Mouse (Mus musculus) erythroblast, embryonic 14.5 days (primary cell): ENCODE data around the gene Ndst2. TPM values are rescaled to one million over a fixed set of nuclear protein-coding genes. Genes with fewer than 3 reads are reported as not detected.

Experiments used
- H3K27me3 ChIP-seq: 2 replicates; pipeline ENCODE4 v1.6.1; 2012; ENCODE audit warnings: inconsistent platforms; ENCODE audit not compliant: control insufficient read depth
- H3K36me3 ChIP-seq: 2 replicates; pipeline ENCODE4 v1.6.1; 2012; ENCODE audit warnings: mild to moderate bottlenecking, inconsistent platforms; ENCODE audit not compliant: control insufficient read depth
- H3K4me1 ChIP-seq: 2 replicates; pipeline ENCODE4 v1.6.1; 2012; ENCODE audit warnings: inconsistent platforms; ENCODE audit not compliant: control insufficient read depth
- H3K4me3 ChIP-seq: replicated peaks from 2 replicates; pipeline ENCODE3; 2012; ENCODE audit warnings: moderate library complexity, mild to moderate bottlenecking, inconsistent platforms
- H3K9me3 ChIP-seq: 2 replicates; pipeline ENCODE4 v1.6.1; 2012; ENCODE audit warnings: low read length, inconsistent platforms, mixed read lengths; ENCODE audit not compliant: control insufficient read depth
- GATA1 ChIP-seq: IDR thresholded peaks from 2 replicates; pipeline ENCODE4 v1.6.1; 2012; ENCODE audit warnings: low read length, inconsistent platforms, mixed read lengths
- TAL1 ChIP-seq: IDR thresholded peaks from 3 replicates; pipeline ENCODE4 v1.6.1; 2012; ENCODE audit warnings: low read length, inconsistent platforms, mixed read lengths
- polyA plus RNA-seq: library from polyadenylated mRNA; stranded (reverse); fragments of >175 nt; gene quantifications from 2 replicates; pipeline ENCODE4 v1.2.3, GENCODE M21; 2012

Gene Ndst2
- polyA plus RNA-seq, 1 experiment = 0.80 TPM

DNA sequence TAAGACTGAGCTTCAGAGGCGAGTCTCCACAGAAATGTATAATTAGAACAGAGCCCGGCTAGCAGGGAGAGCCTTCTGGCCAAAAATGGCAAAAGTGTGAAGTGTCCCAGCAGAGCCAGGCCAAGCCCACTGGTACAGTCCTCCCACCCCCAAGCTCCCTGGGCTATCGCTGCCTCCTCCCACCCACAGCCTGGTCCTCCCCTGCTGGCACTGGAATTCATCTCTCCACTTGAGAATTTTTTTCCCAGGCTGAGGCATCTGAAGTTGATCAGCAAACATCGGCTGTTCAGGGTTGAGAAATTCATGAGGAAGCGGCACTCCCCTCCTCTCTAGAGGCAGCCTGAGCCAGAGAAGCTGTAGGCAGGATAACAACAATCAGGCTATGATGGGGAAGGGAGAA is 34.2 kb upstream of the Ndst2 start:
- Histone ChIP-seq H3K36me3 (peaks cover 33% of the 10 kb centered on the region), H3K4me1 (peaks cover 7% of the 10 kb centered on the region), H3K4me3 (no peak overlapping the region), H3K9me3 (no peaks in the 10 kb centered on the region), H3K27me3 (no peaks in the 10 kb centered on the region)
- TF ChIP-seq GATA1 (no peak), TAL1 (no peak)

DNA sequence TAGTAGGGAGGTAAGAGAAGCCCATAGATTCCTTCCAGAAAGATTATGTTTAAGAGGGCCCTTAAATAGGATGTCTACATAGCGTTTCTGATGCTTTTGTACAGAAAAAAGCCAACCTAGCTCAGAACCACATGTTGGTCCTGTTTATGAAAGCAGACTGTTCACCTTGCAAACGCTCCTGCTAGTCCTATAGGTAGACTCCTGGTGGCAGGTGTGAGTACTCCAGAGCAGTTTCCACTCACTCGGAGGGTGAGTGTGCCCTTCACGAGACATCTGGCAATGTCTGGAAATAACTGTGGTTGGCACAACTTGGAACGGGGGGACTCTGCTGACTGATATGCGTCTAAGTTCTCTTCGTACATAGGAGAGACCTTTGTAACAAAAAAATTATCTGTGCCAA is 33.6 kb upstream of the Ndst2 start:
- Histone ChIP-seq H3K4me3 (no peak overlapping the region), H3K27me3 (no peaks in the 10 kb centered on the region), H3K4me1 (peaks cover 5% of the 10 kb centered on the region), H3K9me3 (no peaks in the 10 kb centered on the region), H3K36me3 (peaks cover 33% of the 10 kb centered on the region)
- no peak for TF ChIP-seq GATA1
- TF ChIP-seq TAL1 = no peak

DNA sequence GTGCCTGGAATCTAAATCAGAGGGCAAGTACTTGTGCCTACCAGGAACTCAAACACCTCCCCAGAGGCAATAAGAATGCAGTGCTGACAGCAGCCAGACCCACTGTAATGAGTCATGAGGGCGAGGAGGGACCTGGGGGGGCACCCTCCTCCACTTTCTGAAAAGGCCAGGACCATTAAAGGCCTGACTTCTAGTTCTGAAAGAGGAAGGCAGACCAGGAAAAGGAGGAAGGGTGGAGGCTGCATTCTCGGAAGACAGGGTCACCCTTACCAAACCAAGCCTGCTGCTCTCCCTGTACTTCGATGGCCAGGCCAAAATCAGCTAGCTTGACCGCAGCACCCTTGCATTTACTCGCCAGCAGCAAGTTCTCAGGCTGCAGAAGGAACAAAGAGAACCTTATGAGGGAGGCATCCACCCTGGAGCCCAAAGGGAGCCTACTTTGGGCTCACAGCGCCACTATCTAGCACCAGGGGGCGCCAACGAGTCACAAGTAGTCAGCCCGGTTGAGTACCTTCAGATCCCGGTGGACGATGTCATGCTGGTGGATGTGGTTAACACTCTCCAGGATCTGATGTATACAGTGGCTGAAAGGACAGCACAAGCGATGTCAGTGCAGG is 31.4 kb upstream of the Ndst2 start:
- Histone ChIP-seq H3K4me3 (no peak overlapping the region), H3K36me3 (peaks cover 45% of the 10 kb centered on the region), H3K27me3 (no peaks in the 10 kb centered on the region), H3K9me3 (no peaks in the 10 kb centered on the region), H3K4me1 (peaks cover 5% of the 10 kb centered on the region)
- no peak for TF ChIP-seq GATA1
- no peak for TF ChIP-seq TAL1

DNA sequence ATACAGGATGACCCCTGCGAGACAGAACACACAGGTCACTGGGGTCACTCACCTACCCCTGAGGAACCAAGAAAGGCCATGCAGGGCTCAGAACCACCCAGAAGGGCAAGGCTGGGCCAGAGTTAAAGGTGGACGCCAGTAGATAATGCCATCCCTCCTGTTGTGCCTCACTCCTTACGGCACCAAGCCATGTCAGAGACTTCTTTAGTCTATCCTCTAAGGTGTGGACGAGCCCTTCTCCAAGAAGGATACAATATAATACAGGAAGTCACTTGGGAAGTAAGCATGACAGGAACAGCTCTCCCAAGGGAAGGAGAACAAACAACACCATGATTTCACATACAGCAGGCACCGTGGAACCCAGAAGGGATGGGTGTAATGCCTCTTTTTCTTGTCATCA is 30.6 kb upstream of the Ndst2 start:
- peaks cover 51% of the 10 kb centered on the region for H3K36me3 ChIP-seq
- no peaks in the 10 kb centered on the region for H3K9me3 ChIP-seq
- H3K4me3 ChIP-seq = no peak overlapping the region
- no peaks in the 10 kb centered on the region for H3K27me3 ChIP-seq
- H3K4me1 ChIP-seq = peaks cover 5% of the 10 kb centered on the region
- no peak for TF ChIP-seq TAL1
- TF ChIP-seq GATA1 = no peak

DNA sequence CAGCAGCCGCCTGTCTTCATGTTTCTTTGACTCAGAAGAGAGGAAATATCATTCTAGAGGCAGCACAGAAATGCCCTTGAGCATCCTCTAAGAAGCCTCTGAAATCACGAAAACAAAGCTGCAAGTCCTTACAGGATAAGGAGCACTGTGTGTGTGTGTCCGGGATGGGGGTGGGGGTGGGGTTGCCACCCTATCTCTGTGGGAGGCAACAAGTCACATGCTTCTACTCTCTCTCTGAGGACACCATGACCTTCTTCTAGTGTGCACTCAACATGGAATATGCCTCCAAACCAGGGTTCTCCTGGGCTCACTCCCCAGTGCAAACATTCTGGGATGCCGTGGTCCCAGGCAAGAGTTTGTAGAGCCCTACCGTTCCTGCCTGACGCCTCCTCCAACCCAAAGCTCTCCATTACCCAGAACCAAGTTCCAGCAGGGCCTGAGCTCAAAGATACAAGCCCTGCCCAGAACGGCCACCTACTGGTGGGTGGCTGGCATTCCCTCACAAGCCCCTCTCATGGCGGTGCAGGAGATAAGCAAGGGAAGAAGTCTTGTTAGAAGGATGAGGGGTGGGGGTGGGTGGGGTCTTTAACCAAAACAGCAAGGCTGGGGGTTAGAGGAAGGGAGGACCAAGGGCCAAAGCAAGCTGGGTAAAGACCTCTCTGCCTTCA is 24.5 kb upstream of the Ndst2 start:
- Histone ChIP-seq H3K9me3 (no peaks in the 10 kb centered on the region), H3K36me3 (peaks cover 52% of the 10 kb centered on the region), H3K27me3 (no peaks in the 10 kb centered on the region), H3K4me3 (no peak overlapping the region), H3K4me1 (no peaks in the 10 kb centered on the region)
- TF ChIP-seq GATA1 (no peak), TAL1 (no peak)

GRCm38 (mm10) chr14:20757370-20757907 is 23.1 kb upstream of the Ndst2 start:
- H3K36me3 ChIP-seq = peaks cover 46% of the 10 kb centered on the region
- H3K9me3 ChIP-seq = no peaks in the 10 kb centered on the region
- H3K27me3 ChIP-seq = no peaks in the 10 kb centered on the region
- H3K4me3 ChIP-seq = no peak overlapping the region
- no peaks in the 10 kb centered on the region for H3K4me1 ChIP-seq
- TF ChIP-seq TAL1 = no peak

GRCm38 (mm10) chr14:20753792-20754191 is 19.4 kb upstream of the Ndst2 start:
- Histone ChIP-seq H3K4me3 (no peak overlapping the region), H3K4me1 (no peaks in the 10 kb centered on the region), H3K36me3 (peaks cover 21% of the 10 kb centered on the region), H3K27me3 (no peaks in the 10 kb centered on the region), H3K9me3 (no peaks in the 10 kb centered on the region)
- TF ChIP-seq TAL1 (no peak), GATA1 (no peak)

GRCm38 (mm10) chr14:20750503-20750902 is 16.1 kb upstream of the Ndst2 start:
- no peak for TF ChIP-seq GATA1
- Histone ChIP-seq H3K27me3 (no peaks in the 10 kb centered on the region), H3K36me3 (peaks cover 6% of the 10 kb centered on the region), H3K9me3 (no peaks in the 10 kb centered on the region), H3K4me1 (no peaks in the 10 kb centered on the region), H3K4me3 (no peak overlapping the region)

DNA sequence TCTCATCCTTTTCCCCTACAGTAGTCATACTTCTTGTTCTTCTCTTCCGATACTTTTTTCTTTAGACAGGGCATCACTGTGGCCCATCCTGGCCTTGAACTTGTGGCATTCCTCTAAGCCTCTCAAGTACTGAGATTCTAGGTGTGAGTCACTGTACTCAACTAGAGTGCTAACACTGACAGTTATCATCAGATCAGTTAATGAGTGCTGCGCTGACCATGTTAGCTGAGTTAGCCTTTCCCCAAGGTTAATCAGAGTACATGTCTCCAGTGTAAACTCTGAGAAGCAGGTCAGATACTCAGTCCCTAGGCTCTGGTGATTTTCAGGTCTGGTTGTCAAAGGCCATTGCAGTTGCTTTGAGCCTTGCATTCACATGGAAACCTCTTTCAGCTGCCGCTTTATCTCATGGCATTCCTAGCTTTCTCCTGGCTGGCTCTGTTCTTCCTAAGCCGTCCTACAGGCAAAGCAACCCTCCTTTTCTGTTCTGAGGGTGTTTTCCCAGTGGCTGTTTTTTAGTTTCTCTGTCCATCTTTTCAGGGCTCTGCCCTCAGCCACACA is 15.2 kb upstream of the Ndst2 start:
- Histone ChIP-seq H3K27me3 (no peaks in the 10 kb centered on the region), H3K9me3 (no peaks in the 10 kb centered on the region), H3K36me3 (peaks cover 3% of the 10 kb centered on the region), H3K4me3 (no peak overlapping the region), H3K4me1 (no peaks in the 10 kb centered on the region)
- TF ChIP-seq TAL1 (no peak), GATA1 (no peak)
